20 mouse cellular contexts compared by ENCODE assay signal in the genomic region with DNA sequence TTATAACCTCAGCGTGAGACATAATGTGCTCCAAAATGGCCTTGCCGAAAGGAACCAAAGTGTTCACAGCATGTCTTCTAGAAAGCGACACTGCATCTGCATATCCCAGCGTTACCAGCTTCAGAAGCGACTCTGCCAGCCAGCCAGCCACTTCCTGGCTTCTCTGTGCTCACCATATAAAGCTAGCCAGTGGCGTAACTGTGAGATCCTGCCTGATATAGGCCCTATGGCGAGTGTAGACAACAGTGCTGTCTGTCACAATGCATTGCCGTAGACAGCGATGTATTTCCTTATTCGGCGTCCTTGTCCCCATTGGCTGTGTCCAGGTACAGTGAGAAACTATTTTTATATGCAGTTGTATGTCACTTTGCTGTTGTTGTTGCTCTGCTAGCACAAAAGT.
A peak's percentile ranks its signal among the peaks of the same experiment; 100 is the strongest.
DNase-seq lines count a peak whose midpoint lies in the region; ATAC-seq lines count a peak whose summit lies in the region.
"Had no signal": no experiment of that assay in that cellular context is flagged by ENCODE, and none has a peak within 500 bp of the region (broad histone marks: within the 10 kb centered on the region; RNA-seq: fewer than 3 reads in every experiment).

No protein-coding gene starts in this region.

- peaks cover 31% of the 10 kb centered on the region for H3K36me3 ChIP-seq in heart, embryonic 15.5 days
- H3K36me3 ChIP-seq in heart, embryonic 12.5 days = peaks cover 61% of the 10 kb centered on the region
- H3K36me3 ChIP-seq: embryonic facial prominence, embryonic 13.5 days had no signal

- H3K9me3 ChIP-seq in heart, embryonic 15.5 days (replicated peaks) = no peaks in the 10 kb centered on the region
- H3K9me3 ChIP-seq in heart, embryonic 12.5 days (replicated peaks) = no peaks in the 10 kb centered on the region
- H3K9me3 ChIP-seq: embryonic facial prominence, embryonic 13.5 days; limb, embryonic 13.5 days; neural tube, embryonic 12.5 days had no signal

- WGBS in heart, embryonic 15.5 days = 58% methylated on average over 11 of the region's 11 CpGs
- WGBS in heart, embryonic 12.5 days = 57% methylated on average over 11 of the region's 11 CpGs

- DNase-seq in frontal cortex, postnatal 36 days (ENCODE audit: low spot score in 2 of 2) = no peak
- DNase-seq in cerebellum, adult 8-10 months = no peak
- no peak for DNase-seq in spleen, postnatal 14 days (ENCODE audit: low spot score in 2 of 2)
- DNase-seq: adrenal gland, adult 8-10 months; cerebellum, postnatal 10 days; forebrain, postnatal 0 days; kidney, adult 11 months; thymus, postnatal 4 days had no signal

- no peak overlapping the region for H3K4me3 ChIP-seq in heart, embryonic 15.5 days
- no peak overlapping the region for H3K4me3 ChIP-seq in heart, embryonic 12.5 days
- H3K4me3 ChIP-seq: embryonic facial prominence, embryonic 13.5 days; limb, embryonic 13.5 days; megakaryocyte, embryonic 14.5 days; neural tube, embryonic 12.5 days had no signal

- H3K9ac ChIP-seq in heart, embryonic 15.5 days = no peak overlapping the region
- H3K9ac ChIP-seq in heart, embryonic 12.5 days = no peak overlapping the region
- H3K9ac ChIP-seq: embryonic facial prominence, embryonic 13.5 days; forebrain, postnatal 0 days; limb, embryonic 13.5 days; liver, embryonic 14.5 days; neural tube, embryonic 12.5 days had no signal

- H3K27me3 ChIP-seq in heart, embryonic 15.5 days = no peaks in the 10 kb centered on the region
- H3K27me3 ChIP-seq in heart, embryonic 12.5 days (replicated peaks) = no peaks in the 10 kb centered on the region
- H3K27me3 ChIP-seq: embryonic facial prominence, embryonic 13.5 days; limb, embryonic 13.5 days; megakaryocyte, embryonic 14.5 days; neural tube, embryonic 12.5 days; Patski had no signal

- H3K4me1 ChIP-seq in heart, embryonic 15.5 days (replicated peaks) = peaks cover 24% of the 10 kb centered on the region
- H3K4me1 ChIP-seq in heart, embryonic 12.5 days (replicated peaks) = peaks cover 13% of the 10 kb centered on the region
- H3K4me1 ChIP-seq: megakaryocyte, embryonic 14.5 days had no signal

- no peak overlapping the region for H3K4me2 ChIP-seq in heart, embryonic 15.5 days
- no peak overlapping the region for H3K4me2 ChIP-seq in heart, embryonic 12.5 days
- H3K4me2 ChIP-seq: embryonic facial prominence, embryonic 13.5 days; limb, embryonic 13.5 days; neural tube, embryonic 12.5 days had no signal

- peak overlapping the region; percentile 62 for H3K27ac ChIP-seq in heart, embryonic 15.5 days
- H3K27ac ChIP-seq in heart, embryonic 12.5 days (ENCODE audit: poor library complexity, severe bottlenecking) = no peak overlapping the region
- H3K27ac ChIP-seq: embryonic facial prominence, embryonic 13.5 days; limb, embryonic 13.5 days; liver, embryonic 14.5 days; neural tube, embryonic 12.5 days had no signal

- peak; percentile 80 for ATAC-seq in frontal cortex, adult (ENCODE audit: low TSS enrichment)
- no peak; the same call in 1 of the 2 replicates for ATAC-seq in heart, embryonic 15.5 days (replicated peaks; ENCODE audit: insufficient number of reproducible peaks, insufficient read depth, low FRiP score, low read depth)
- no peak for ATAC-seq in heart, embryonic 12.5 days (ENCODE audit: insufficient number of reproducible peaks, low FRiP score)
- peak; percentile 91 for ATAC-seq in common myeloid progenitor, adult 5-6 weeks (replicated peaks; ENCODE audit: low read depth, poor library complexity, severe bottlenecking)
- ATAC-seq in megakaryocyte, adult 5-6 weeks (ENCODE audit: poor library complexity, severe bottlenecking) = peak; percentile 35; the same call in 1 of the 2 replicates
- ATAC-seq: CD4-positive, CD25-positive, alpha-beta regulatory T cell, adult 4 months; forebrain, postnatal 0 days; Patski had no signal

Comparison
In these comparisons a context has a peak if more than half of its experiments do, and no peak if none do; other contexts are left out.
1. ATAC-seq: peak in frontal cortex, adult (single experiment), common myeloid progenitor, adult 5-6 weeks (single experiment) and megakaryocyte, adult 5-6 weeks (single experiment); none in heart, embryonic 15.5 days (single experiment) and heart, embryonic 12.5 days (single experiment).